Mouse (Mus musculus) olfactory bulb, adult 2 months (tissue): ENCODE data around the gene Aldoart2.

Source experiments
- CTCF ChIP-seq: fragments of 200-500 bp; IDR thresholded peaks from 2 replicates; pipeline ENCODE4 v1.5.1; 2012; ENCODE audit warnings: low read depth, mild to moderate bottlenecking, low read length, moderate library complexity; ENCODE audit not compliant: insufficient read depth
- POLR2A ChIP-seq: fragments of 200-500 bp; IDR thresholded peaks from 2 replicates; pipeline ENCODE4 v1.6.1; 2012; ENCODE audit warnings: mild to moderate bottlenecking, low read depth, low read length, moderate library complexity; ENCODE audit not compliant: insufficient read depth

DNA sequence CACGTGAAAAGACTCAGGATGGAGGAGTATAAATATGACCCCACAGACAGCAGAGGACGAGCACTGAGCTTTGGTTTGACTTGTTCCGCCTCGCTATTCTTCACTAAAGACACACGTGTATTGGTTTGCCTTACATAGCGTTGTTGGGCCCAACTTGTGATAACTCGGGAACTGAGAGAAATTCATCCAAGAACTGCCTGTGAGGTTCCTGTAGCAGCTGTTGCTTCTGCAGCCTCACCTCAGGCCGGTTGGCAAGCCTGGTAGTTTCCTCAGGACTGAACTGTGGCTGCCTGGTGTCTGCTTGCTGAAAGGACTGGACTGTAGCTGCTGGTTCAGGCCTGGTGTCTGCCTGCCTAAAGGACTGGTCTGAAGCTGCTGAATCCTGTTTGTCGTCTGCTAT is 5.6 kb downstream of the Aldoart2 start:
- TF ChIP-seq CTCF (no peak), POLR2A (no peak)
